Mouse (Mus musculus) lung, postnatal 0 days (tissue): ENCODE measurements at regions not wholly inside any gene's neighbourhood (a gene's known extent, or its start where the extent isn't known, plus 50 kb on each side); places are given as distances from the start of the nearest gene placed in this dataset.

ENCODE experiments used
- CTCF ChIP-seq: IDR thresholded peaks from 2 replicates; pipeline ENCODE4 v1.5.1; 2016; ENCODE audit warnings: antibody characterized with exemption, mild to moderate bottlenecking
- EP300 ChIP-seq: IDR thresholded peaks from 2 replicates; pipeline ENCODE4 v1.6.1; 2016; ENCODE audit warnings: antibody characterized with exemption, mild to moderate bottlenecking, control low read depth

GRCm38 (mm10) chr14:120626223-120626935, 148.1 kb downstream of the Rap2a start:
- TF ChIP-seq CTCF (no peak), EP300 (no peak)
